Mouse (Mus musculus) adrenal gland (tissue): ENCODE data around the gene Blvrb.
"Not testable (repeated sequence)": the region's sequence is repeated elsewhere in the genome, so short reads cannot be mapped to it uniquely, and the experiment has no call there.

ENCODE experiments used
- intact Hi-C: fragments of 180-260 bp; cut with DNase I; formaldehyde crosslinking; loops from one replicate; pipeline ENCODE4 v1.15.1; 2025

Gene Blvrb

GRCm38 (mm10) chr7:27480506-27480905, 32.7 kb downstream of the Blvrb start:
- intact Hi-C loops: no loop called here

DNA sequence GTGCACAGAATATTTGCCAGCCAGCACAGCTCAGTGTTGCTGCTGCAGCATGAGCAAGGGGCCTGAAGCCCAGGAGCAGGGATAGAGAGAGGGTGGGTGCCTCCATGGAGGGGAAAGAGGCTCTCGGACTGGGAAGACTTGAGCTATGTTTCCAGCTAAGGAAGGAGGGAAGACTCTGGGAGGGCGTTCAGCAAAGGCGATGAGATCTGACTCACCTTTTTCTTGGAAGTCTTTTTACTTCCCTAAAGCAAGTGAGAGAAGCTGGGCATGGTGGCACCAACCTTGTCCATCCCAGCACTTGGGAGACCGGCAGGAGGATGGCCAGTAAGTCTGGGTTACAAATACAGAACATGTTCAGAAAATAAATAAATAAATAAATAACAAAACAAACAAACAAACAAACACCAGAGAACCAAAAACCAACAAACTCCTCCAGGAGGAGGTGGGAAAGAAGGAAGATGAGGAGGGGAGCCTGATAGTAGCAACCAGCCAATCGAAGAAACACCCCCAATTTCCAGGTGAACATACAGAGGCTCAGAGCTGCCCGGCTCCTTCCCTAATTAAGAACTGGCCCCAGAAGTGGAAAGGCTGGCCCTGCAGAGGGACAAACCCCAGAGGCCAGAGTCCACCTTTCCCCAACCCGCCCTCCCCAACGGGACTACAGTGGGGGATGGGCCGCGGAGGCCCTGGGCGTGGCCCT, 33.3 kb downstream of the Blvrb start:
- intact Hi-C loops: no loop called here

DNA sequence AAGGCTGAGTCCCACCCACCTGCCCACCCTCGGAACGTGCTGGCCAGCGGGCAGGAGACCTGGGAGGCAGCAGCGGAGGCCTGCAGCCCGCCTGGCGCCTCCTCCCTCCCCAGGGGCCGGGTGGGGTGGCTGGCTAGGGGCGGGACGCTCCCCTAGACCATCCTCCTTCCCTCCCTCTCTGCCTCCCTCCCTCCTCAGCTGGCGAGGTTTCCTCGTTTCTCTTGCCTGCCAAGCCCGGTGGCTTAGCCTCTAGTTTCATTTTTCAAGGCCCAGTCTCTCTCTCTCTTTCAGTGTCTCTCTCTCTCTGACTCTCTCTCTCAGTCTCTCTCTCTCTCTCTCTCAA, 33.8 kb downstream of the Blvrb start:
- intact Hi-C loops: no loop called here

DNA sequence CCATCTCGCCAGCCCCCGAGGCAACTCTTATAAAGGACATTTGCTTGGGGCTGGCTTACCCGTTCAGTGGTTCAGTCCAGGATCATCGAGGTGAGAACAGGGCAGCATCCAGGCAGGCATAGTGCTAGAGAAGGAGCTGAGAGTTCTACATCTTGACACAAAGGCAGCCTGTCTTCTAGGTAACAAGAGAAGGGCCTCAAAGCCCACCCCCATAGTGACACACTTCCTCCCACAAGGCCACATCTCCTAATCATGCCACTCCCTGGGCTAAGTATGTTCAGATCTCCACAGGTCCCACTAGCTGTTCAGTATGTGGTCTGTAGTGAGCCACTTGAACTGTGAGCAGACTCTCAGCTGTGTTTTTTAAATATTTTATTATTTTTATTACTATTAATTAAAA, 36.1 kb downstream of the Blvrb start:
- intact Hi-C loops: no loop called here

GRCm38 (mm10) chr7:27486102-27486769, 38.5 kb downstream of the Blvrb start:
- intact Hi-C loops: no loop called here

- intact Hi-C loops: no loop called here
Observed at GRCm38 (mm10) chr7:27486770-27487697, 39.3 kb downstream of the Blvrb start, which contains the start of gene Sertad1. Gene Sertad1, plus strand, starts transcription at chr7:27486910.

GRCm38 (mm10) chr7:27487740-27488268, 40.0 kb downstream of the Blvrb start:
- intact Hi-C loops: no loop called here

- intact Hi-C loops: no loop called here
Observed at GRCm38 (mm10) chr7:27489270-27489869, 41.6 kb downstream of the Blvrb start.

DNA sequence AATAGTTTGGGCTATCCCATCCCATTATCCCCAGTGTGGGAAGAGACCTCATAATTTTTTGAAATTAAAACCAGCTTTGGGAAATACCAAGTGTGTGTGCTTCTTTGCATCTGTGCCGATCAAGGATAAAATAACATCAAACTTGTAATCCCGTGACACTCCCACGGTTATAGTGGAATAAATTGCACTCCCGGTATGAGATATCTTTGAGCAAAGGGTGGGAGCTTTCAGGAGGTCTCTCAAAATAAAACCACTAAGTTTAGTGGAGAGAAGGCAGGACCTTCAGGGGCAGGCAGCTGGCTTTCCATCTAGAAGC, 42.4 kb downstream of the Blvrb start:
- intact Hi-C loops: no loop called here

GRCm38 (mm10) chr7:27490543-27491329, 43.0 kb downstream of the Blvrb start:
- intact Hi-C loops: no loop called here

GRCm38 (mm10) chr7:27491856-27492255, 44.1 kb downstream of the Blvrb start:
- intact Hi-C loops: no loop called here

- intact Hi-C loops: no loop called here
Observed at GRCm38 (mm10) chr7:27493022-27493421, 45.2 kb downstream of the Blvrb start.

- intact Hi-C loops: no loop called here
Observed at GRCm38 (mm10) chr7:27493450-27493849, 45.7 kb downstream of the Blvrb start.

DNA sequence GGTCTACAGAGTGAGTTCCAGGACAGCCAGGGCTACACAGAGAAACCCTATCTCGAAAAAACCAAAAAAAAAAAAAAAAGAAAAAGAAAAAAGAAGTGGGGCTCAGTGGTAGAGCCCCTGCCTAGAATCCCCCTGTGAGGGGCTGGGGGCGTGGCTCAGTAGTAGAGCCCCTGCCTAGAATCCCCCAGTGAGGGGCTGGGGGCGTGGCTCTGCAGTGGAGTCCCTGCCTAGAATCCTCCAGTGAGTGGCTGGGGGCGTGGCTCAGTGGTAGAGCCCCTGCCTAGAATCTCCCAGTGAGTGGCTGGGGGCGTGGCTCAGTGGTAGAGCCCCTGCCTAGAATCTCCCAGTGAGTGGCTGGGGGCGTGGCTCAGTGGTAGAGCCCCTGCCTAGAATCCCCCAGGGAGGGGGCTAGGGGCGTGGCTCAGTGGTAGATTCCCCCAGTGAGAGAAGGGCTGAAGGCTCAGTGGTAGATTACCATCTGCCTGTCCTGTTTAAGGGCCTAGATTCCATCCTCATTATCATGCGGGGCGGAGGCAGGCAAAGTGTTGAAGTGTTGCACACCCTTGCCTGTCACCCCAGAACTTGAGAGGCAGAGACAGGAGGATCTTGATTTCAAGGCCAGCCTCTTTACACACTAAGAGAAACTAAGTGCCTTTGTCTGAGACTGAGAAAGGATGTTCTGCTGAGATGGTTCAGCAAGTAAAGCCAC, 47.0 kb downstream of the Blvrb start:
- intact Hi-C loops: not testable (repeated sequence)

- intact Hi-C loops: no loop called here
Observed at GRCm38 (mm10) chr7:27499036-27499435, 51.3 kb downstream of the Blvrb start, which contains the start of gene Prx. Gene Prx, plus strand, starts transcription at chr7:27499324.

- intact Hi-C loops: loop anchor here (10.0 kb wide), 1 partner anchor 47 kb away; no protein-coding TSS in a partner anchor
Observed at GRCm38 (mm10) chr7:27501620-27502019, 53.8 kb downstream of the Blvrb start.

- intact Hi-C loops: loop anchor here (10.0 kb wide), 1 partner anchor 52 kb away; no protein-coding TSS in a partner anchor
Observed at GRCm38 (mm10) chr7:27506765-27507370, 59.1 kb downstream of the Blvrb start.

DNA sequence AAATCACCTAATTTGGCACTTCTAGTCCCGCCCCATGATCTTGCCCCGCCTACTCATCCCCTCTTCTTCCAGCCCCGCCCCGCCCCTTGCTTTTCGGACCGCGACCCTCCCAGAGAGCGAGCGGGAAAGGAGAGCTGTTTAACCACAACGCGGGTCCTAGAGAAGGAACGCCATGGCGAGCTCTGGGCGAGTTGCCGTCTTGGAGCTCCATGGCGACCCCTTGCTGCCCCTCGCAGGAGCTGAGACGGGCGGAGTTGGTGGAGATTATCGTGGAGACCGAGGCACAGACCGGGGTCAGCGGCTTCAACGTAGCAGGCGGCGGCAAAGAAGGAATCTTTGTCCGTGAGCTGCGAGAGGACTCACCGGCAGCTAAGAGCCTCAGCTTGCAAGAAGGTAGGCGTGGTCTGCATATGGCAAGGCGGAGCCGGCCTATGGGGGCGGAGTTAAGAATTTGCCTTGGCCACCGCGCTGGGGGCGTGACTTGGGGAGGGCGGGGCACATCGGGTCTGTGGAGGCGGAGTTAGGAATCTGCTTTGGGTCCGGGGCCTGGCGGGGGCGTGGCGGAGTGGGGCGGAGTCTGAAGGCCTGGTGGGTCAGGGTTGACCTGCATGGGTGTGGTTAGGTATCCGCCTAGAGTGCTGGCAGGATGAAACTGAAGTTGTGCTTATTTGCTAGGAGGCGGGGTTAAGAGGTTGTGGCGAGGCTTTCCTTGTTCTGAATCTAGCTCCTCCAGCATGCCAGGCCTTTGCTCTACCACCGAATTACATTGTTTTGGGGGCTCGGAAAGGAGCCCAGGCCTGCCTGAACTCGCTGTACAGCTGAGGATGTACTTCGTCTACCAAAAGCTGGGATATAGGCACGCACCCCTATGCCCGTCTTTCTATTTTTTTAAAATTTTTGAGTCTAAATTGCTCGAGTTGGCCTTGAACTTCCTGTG, 60.2 kb downstream of the Blvrb start:
- intact Hi-C loops: loop anchor here (10.0 kb wide), 1 partner anchor 53 kb away; no protein-coding TSS in a partner anchor
